Mouse (Mus musculus) lung, postnatal 14 days (tissue): ENCODE data around the gene BC004004.
"Not testable (repeated sequence)": the region's sequence is repeated elsewhere in the genome, so short reads cannot be mapped to it uniquely, and the experiment has no call there.

ENCODE experiments used
- DNase-seq: peaks from one replicate; pipeline ENCODE4 v3.0.0; 2021

The BC004004 gene

DNA sequence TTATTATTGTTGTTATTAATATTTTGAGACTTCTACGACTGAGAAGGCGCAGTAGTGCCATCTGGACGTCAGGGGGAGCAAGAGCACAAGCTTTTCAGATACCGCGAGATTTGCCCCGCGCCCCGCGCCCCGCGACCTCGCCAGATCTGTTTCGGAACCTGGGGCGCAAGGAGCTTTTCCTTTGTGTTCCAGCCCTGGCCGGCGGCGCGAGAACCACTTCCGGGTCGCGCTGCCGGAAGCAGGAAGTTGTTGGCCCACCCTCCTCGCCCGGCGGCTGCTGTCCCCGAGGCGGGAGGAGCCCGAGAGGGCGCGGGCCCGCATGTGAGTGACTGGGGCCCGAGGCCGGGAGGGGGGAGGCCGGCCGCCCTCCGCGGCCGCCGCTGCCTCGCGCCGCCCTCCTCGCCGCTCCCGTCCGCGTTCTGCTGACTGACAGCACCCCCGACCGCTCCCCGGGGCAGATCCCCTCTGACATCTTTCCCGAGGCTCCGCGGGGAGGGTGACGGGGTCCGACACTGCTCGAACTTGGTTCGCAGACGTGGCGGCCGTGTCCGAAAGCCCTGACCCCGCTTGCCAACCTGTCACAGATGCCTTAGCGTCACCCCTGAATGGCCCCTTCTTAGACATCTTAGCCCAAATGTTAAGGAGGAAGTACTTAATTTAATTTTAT lies at the start of gene BC004004:
TSS of gene BC004004 (plus strand) at position 107 of the 667 bp plus-strand sequence.
- peak; percentile 96 for DNase-seq

DNA sequence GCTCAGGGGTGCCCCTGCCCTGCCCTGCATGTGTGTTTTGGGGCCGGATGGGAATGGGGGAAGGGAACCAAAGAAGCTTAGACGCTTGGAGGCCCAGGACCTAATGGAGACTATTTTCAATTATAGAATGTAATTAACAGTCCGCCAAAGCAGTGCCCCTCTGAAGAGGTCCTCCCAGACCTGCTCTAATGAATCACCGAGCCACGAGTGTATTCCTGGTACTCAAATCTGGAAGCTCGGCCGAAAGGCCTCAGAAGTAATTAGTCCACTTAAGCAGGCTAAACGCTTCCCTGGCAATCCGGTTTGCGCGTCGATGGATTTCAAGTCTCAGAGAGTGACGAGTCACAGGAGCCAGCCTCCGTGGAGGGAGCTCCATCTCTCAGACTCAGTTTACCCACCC lies 48.0 kb upstream of the BC004004 start:
- no peak for DNase-seq

DNA sequence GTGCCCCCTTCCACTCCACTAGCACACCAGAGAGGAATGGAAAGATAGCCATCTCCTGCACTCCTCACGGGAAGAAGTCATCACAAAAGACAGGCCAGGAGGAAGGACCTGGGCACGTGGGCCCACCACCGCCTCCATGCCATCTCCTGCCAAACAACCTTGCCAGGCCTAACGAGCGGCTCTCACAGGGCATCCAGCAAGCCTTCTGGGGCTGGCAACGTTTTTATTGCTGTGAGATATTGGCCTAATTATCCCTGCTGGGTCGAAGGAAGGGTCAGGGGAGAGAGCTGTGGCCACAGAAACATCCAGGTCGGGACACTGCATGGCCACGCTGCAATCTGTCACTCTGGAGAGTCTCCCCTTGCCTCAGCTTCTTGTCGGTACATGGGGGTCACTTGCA lies 37.5 kb upstream of the BC004004 start:
- no peak for DNase-seq

DNA sequence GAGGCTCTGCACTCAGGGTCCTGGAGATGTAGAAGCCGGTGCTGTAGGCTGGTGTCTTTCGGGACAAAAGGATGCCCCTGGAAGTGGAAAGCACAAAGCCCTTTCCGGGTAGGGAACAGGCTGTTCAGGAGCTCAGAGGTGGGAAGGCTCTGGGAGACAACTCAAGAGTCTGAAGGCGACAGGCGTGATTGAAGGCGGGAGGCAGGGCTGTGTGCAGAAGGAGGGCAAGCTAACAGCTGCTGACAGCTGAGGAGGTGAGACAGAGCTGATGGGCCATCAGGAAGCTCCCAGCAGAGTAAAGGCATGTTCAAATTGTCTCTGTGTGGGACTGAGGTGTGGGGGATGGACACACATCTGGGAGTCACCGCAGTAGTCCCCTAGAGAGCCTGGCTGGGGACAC lies 32.5 kb upstream of the BC004004 start:
- DNase-seq: no peak

DNA sequence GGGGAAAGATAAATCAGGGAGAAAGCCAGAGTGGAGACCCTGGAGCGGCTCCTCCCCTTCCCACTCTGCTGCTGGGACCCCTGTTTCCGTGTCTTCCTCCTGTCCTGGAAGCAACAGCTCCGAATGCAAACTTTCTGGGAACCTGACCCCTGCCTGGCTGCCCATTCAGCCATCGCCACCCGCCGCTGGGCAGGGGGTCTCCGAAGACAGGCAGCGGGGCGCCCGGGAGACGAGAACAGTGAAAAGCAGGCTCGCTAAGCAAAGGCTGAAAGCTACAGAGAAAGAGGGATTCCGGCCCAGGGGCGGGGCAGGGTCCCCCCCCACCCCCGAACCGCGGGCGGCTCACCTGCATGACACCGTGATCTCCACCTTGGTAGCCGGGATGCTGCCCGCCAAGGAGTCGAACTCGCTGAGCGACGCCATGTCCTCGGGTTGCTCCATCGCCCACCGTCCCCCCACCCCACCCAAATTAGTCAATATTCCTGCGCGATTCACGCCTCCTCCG lies 31.3 kb upstream of the BC004004 start:
- no peak for DNase-seq

DNA sequence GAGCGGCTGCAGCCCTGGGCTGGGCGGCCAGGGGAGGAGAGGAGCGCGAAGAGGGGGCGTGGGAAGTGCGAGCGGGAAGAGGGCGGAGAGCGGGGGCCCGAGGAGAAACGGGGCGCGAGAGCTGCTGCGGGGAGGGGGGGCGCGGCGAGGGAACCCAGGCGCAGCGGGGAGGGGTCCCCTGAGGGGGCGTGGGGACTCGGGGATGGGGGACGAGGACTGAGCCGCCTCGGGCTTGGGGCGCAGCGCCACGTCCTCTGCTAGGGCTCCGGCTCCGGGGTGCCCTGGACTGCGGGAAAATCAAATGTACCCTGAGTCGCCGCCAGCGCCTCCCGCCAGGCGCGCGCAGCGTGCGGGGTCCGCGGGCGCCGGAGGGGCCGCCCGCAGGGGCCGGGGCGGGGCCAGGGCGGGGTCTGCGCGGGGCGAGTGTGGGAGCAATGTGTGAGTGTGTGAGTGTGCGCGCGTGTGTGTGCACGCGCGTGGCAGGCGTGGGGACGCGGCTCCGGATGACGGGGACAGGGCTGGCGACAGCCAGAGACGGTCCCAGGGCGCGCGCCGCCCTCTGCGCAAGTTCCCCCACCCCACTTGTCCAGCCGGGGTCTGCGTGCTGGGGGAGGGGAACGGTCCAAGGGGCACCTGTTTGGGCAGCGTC lies 30.7 kb upstream of the BC004004 start, which contains the start of gene Cpne5:
TSS of gene Cpne5 (minus strand) at position 396 of the 649 bp plus-strand sequence.
- no peak for DNase-seq

DNA sequence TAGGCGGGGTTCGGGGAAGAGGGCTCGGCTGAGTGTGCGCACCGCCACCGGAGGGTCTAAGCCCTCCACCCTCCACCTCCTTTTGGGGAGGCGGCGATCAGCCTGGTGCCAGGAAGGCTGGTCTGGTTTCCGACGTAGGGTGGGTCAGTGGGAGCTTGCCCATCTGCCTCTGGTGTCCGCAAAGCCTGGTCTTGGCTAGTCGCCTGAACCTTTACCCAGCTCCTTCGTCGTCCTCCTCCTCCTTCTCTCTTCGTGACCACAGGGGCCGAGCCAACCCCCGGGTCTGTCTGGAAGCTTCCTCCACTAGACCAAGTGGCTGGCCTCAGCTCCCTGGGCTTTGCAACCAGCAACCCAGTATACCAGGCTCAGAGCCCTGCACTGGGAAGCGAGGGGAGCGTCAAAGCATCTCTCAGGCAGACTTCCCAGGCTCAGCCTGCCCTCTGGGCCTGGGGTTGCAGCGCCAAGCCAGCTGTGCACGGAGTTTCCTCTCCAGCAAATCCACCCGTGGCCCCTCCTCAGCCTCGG lies 30.1 kb upstream of the BC004004 start:
- no peak for DNase-seq

DNA sequence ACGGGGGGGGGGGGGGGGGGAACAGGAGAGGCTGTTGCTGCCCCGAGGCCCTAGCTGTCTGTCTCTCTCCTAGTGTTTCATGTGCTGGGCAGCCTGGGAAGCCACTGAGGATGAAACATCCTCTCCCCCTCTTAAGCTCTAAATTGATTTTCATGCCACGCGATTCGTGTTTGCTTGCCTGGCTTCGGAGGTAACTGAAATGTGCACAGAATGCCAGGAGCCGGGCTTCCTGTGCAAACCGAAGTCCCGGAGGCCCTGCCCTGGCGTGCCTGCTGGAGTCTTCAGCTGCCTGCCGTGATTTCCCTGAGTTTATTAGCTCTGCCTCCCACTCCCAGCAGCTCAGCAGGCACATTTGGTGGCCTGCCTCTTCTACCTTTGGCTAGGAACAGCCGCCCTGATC lies 23.7 kb upstream of the BC004004 start:
- DNase-seq: no peak

DNA sequence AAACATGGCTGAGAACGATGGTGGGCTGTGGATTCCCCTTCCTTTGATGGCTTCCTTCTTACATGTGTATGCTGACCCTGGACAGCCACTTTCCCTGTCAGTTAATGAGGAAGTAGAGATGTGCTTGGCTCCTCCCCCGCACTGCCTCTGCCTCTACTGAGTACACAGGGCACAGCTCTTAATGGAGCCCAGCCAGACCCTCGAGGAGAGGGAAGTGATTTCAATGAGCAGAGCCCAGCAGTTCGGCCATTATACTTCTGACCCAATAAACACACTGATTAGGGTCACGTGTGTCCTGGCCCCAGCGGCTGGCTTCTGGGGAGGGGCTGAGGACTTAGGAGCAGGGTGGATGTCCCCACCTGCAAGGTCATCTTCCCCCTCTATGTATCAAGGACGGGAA lies 22.9 kb upstream of the BC004004 start:
- no peak for DNase-seq

DNA sequence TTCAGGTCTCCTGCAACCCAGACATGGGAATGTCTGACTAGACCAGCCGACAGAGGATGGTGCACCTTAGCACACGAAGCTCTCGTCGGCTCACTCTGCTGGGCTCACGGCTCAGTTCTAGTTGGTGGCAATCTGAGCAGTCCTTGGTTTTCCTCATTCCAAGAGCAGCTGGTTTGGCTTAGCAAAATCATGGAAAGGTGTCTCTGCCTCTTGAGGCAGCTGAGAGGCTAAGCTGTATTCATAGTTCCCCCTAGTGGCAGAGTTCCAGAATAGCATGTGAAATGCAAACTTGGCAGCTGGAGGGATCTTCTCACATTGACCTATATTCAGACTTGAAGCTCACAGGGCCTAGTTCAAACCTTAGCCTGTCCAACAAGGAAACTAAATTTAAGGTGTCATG lies 22.0 kb upstream of the BC004004 start:
- DNase-seq: peak; percentile 53

DNA sequence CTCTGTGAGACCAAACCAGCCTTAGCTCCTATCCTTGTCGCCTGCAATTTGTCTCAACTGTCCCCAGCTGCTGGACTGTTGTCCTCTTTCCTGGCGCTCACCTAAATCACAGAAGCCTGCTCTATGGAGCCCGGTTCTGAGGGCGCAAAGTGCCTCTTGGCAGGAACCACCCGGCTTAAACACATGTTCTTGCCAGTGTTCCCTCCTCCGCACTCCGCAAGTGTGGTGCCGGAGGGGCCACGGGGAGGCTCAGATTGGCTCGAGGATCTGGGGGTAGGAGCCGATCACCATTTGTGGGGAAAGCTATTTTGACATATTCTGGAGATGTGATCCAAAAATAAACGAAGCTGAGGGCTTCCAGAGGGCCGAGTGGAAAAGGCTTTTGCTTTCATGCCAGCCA lies 20.7 kb upstream of the BC004004 start:
- DNase-seq: no peak

DNA sequence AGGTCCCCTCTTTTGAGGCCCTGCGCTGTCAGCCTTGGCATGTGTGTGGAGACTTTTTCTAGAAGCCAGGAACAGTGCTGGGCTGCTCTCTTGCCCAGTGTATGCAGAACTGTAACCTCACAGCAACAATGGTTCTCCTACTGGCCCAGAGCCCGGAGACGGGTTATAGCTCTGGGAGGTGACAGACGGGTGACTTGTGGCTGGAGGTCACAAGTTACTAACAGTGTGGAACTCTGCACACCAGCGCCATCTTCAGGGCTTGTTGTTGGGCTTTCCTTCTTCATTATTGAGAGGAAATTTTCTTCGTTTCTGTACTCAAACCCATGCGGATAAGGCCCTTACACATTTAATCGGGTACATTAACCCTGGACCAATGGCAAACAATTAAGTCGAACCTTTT lies 19.1 kb upstream of the BC004004 start:
- peak; percentile 77 for DNase-seq

DNA sequence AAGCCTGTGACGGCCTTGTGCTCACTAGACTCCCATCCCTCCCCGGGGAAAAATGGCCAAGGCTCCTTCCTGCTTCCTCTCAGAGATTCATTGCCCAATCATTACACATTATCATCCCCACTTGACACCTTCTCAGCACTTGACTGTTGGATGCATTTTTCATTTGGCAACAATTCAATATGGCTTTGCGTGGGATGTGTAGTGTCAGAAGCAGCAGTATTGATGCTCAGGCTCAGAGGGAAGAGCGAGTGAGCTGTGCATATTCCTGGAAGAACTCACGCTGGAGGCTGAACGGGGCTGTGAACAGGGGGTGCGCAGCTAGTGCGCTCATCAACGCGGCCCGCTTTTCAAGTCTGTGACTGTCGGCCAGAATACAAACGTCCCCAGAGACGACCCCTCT lies 17.6 kb upstream of the BC004004 start:
- DNase-seq: not testable (repeated sequence)

DNA sequence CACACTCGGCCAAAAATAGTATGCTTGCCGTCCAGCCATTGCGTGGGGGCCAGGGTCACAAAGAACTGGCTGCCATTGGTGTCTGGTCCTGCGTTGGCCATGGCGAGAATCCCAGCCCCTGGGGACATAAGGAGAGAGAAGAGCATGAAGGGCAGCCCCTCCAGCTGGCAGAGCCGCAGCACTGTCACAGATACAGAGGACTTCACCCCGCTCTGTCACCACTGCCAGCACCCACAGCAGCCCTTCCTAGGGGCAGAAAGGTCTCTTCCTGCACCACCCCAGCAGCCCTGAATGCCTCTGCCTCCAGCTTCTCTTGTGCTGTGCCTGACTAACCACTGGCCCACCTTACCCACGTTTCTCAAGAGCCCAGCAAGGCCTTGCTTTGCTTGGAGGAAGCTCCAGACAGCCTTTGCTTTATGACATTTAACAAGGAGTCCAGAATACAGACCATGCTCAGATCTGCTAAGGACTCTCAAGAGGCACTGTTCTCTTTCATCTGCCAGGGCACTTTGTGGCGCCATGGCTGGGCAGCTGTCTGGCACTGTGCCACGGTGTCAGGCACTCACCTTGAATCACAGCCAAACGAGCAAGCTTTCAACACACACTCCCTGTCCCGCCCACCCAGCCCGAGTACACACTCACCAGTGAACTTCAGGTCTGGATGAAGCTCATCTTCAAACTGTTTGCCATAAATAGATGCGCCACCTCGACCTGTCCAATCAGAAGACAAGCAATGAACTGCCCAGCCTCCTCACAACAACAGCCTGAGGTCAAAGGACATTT lies 16.8 kb upstream of the BC004004 start:
- DNase-seq: peak; percentile 78

DNA sequence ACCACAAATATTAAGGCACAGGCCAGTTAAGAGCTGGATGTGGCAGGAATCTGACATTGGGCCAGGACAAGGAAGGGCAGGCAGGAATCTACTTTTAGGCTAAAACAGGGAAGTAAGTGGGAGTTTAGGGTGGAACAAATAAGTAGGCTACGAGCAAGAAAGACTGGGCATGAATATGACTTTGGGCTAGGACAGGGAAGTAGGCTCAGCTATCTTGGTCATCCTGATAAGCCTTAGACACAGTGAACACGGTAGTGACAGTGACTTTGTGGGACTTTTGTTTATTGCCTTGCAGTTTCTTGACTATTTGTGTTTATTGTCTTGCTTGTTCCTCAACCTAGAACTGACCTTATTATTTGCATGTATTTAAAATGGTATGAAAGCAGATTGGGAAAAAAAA lies 15.4 kb upstream of the BC004004 start:
- DNase-seq: no peak

DNA sequence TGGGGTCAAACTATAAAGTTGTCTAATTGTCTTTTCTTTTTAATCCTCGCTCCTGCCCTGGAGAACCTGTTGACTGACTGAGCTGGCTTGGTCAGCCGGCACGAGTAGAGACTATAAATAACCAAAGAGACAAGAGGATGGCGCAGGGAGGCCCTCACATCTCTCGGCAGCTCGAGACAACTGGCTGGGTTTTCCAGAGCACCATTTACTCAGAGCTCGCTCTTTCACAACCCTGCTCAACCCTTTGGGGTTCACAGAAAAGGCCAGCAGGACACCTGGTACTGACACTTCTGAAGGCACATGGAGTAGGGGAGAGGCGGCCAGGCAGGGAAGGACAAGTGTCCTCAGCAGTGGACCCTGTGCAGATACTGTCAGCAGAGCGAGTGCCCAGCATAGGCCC lies 14.9 kb upstream of the BC004004 start:
- DNase-seq: no peak

DNA sequence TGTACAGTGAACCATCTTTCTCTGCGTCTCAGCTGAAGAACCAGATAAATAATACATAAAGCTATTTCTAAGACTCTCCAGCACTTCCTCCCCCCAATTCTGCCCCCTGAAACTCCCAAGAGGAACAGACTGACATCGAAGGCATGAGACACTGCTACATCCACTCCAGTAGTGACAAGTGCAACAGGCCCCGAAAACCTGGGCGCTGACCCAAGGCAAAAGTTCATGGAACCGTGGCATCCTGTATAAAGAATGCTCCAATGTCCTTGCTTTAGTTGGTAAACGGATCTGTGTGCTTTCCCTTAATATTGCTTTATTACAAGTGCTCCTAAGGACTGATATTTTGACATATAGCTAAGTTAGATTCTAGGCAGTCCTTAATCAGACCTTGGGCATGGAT lies 13.8 kb upstream of the BC004004 start:
- not testable (repeated sequence) for DNase-seq

DNA sequence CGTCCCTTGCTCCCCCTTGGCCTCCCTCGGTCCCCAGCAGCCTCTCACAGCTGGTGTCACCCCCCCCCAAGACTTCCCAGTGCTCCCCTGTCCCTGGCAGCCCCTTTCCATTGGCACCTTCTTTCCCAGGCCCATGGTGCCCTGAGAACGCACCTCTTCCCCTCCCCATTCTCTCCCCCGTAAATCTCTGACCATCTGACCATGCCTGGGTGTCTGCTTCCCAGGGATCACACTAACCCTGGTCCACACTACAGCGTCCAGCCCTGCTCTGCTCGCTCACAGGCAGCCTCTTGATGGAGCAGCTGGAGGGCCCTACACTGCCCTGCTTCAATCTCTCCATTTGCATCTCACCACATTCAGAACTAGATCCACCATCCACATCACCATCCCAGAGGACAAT lies 12.1 kb upstream of the BC004004 start:
- DNase-seq: no peak

DNA sequence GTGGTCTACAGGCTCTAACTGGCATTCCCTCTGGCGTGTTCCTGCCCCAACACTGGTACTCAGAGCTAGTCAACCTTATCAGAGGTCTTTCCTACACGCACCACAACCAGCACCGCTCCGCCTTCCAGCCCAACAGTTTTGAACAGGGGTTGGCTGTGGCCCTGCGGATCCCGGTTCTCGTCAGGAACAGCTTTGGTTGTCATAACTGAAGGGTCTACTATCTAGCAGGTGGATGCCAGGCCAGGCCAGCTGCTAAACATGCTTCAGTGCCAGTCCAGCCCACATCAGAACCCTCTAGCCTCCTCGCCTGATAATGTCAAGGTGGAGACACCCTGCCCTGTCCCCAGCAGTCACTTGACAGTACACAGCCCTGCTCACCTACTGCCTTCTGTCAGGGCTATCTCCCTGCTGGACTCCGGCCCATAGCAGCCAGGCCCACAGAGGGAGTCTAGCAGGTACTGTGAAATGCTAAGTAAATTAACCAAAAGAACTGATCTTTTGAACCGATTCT lies 11.5 kb upstream of the BC004004 start:
- DNase-seq: no peak

DNA sequence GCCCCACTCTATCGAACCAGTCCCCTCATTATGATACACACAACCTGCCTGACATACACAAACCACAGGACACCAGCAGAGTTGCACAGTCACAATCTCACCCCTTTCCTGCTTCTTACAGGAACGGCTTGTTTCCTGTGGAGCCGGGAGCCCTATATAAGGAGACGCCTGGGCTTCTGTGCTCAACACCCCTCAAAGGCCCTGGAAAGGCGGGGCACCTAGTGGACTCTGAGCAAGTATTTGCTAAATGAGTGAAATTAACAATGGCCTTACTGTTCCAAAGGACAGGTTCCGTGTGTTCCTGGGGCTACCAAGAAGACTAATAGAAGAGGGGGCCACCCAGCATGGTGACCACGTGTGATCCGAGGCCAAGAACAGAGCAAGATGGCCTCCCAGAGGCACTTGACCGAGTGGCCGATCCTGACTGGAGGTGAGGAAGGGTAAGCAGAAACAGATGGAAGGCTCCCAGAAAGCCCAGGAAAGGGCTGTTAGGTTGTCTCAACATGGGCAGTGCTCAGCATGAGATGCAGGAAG lies 10.5 kb upstream of the BC004004 start:
- DNase-seq: no peak

DNA sequence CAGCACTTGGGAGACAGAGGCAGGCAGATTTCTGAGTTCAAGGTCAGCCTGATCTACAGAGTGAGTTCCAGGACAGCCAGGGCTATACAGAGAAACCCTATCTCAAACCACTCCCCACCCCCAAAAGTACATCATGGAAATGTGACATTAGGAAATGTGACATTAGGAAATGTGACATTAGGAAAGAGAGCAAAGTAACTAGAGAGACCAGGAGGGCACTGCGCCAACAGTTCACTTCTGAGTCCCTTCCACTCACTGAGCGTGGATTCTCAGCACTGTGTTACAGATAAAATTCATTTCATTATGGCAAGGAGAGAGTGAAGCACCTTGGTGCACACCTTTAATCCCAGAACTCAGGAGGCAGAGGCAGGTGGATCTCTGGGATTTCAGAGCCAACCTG lies 9.7 kb upstream of the BC004004 start:
- no peak for DNase-seq

DNA sequence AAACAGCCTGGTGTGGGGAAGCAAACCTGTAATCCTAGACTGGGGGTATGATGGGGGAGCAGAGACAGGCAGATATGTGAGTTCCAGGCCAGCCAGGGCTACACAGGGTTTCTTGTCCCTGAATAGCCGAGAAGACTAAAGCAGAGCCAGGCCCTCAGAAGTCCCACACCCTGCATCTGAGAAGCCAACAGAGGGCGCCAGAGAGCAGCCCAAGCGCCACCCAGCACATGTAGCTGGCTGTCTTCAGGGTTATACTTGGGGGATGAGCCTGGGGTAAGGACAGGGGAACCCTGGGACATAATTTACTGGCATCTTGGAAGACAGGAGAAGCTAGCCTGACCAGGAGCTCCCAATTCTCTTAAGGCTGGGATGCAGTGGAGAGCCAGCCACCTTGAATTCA lies 9.1 kb upstream of the BC004004 start:
- peak; percentile 86 for DNase-seq

DNA sequence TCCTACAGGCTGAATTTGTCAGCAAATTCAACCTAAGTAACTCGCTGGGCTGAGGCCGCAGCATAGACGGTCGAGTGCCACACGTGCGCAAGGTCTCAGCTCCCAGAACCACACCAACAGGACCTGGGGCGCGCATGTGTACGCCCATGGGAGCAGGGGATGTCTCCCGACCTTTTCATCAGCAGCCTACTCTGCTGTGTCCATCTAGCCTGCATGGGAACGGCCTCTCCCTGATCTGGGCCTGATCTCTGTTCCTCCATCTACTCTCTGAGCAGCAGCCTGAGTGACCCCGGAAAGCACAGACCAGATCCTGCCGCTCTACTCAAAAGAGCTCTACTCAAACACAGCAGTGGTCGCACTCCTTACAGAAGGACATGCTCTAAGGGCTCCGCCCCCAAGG lies 8.1 kb upstream of the BC004004 start:
- DNase-seq: no peak
